Mouse (Mus musculus): ENCODE results near the gene Taok2.
A peak's percentile ranks its signal among the peaks of the same experiment; 100 is the strongest.
"Not testable (repeated sequence)": the region's sequence is repeated elsewhere in the genome, so short reads cannot be mapped to it uniquely, and the experiment has no call there.

The Taok2 gene

DNA sequence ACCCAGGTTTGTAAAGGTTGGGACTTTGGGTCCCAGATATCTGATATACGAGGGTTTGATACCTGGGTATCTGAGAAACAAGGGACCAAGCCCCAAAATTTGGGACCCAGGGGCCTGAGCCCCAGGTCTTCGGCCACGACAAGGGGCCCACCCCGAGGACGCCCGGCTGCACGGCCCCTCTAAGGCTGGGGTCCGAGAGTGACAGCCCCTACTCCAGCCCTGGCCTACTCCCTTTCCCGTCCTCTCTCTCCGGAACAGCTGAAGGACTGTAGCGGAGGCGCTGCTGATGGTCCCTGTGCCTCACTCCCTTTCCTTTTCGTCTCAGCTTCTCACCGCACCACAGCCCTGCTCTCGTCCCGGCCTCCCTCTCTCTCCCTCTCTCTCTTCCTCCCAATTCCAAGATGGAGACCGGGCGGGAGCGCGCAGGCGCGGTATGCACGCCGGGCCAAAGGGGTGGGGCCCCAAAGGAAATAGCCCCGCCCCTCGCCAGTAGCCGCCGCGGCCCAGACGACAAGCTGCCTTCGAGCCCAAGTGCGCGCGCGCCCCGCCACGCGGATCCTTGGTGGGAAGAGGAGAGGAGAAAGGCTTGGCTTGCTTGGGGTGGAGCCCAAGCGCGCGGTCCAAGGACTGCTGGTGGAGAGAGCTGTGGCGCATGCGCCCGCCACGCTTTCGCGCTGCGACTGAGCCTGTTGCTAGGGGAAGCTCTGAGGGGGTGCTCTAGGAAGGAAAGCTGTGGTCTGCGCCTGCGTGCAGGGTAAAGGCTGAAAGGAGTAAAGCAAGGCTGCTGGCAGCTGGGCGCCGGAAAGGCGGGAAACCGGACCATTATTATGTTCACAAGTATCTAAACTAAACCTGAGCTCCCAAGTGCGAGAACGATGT, at the start of gene Taok2:
Gene Taok2, minus strand, starts transcription at position 418 of the 879 bp plus-strand sequence.
- DNase-seq (ENCODE audit: low read depth, low spot score), result peak; percentile 94

DNA sequence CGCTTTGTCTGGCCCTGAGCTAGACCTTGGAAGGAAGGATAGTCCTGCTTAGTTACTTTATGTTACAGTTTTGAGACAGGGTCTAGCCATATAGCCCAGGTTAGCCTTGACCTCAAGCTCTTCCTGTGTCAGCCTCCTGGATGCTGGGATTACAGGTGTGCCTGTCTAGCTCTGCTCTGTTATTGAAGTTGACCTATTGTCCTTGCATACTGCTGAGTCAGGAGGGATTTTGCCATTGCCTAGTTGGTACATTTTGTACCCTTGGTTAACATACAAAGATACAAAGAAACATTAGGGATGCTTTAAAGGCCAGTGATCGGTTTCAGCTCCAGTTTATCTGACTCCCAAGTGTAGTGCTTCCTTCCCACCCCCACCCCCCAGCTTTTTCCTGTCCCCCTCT, 48.1 kb upstream of the Taok2 start:
- DNase-seq (ENCODE audit: low read depth, low spot score), result no peak

DNA sequence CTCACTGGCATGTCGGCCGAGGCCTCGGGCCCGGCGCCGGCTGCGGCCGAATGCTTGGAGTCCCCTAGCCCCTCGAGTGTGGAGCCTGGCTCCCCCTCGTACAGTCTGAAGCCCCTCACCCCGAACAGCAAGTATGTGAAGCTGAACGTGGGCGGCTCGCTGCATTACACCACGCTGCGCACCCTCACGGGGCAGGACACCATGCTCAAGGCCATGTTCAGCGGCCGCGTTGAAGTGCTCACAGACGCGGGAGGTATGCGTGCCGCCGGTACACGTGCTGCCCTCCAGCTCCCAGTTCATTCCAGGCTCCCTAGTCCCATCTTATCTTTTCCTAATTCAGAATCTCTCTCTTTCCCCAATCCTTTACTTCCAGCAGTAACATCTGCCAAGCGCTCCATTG, 44.5 kb upstream of the Taok2 start:
- no peak for DNase-seq (ENCODE audit: low read depth, low spot score)

DNA sequence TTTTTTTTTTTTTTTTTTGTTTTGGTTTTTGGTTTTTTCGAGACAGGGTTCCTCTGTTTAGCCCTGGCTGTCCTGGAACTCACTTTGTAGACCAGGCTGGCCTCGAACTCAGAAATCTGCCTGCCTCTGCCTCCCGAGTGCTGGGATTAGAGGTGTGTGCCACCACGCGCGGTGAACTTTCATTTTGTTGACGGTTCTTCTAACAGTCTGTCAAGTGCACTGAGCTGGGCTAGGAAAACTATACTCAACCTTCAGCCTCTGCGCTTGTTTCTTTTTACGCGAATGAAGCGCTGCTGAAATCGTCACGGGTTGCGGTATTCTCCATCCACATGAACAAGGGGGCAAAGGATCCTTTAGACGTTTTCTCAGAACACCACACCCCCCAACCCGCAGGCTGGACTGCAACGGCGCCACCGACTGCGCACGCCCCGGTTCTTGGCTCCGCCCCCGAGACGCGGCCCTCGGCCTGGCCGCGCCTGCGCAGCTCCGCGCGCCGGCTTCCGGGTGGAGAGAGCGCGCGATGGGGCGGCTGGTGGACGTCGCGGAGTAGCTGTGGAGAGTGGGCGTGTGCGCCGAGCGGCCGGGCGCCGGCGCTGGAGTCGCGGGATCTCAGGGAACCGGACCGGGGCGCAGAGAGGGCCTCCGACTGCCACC, 44.0 kb upstream of the Taok2 start, which contains the start of gene Kctd13:
Gene Kctd13, plus strand, starts transcription at position 496 of the 654 bp plus-strand sequence.
- DNase-seq (ENCODE audit: low read depth, low spot score), result peak; percentile 75

DNA sequence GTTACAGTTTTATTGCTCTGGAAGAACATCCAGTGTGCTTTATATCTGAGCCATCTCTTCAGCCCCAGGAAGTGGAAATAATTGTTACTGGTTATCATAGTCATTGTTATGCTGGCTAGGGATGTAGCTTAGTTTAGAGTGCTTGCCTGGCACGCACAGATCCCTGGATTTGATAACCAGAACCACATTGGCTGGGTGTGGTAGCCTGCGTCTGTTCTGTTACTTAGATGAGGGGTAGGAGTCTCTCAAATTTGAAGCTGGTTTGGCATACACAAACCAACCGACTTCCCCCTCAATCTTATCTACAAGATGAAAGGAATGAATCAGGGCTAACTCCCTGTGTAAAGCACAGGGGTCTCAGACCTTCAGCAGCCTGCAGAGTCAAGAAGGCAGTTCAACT, 41.8 kb upstream of the Taok2 start:
- no peak for DNase-seq (ENCODE audit: low read depth, low spot score)

DNA sequence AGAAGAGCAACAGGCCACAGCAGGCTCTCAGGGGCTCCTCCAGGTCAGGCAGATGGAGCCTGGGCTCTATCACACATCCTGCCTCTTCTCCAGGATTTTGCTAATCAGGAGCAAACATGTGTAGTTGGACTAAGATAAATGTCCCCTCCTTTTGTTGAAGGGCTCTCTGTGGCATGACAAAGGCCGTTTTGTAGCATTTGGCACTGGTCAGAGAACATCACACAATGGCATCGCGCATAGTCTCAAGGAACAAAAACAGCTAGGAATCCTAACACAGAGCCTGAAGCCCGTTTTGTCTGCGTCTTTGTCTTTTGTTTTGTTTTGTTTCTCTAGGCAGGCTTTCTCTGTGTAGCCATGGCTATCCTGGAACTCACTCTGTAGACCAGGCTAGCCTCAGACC, 39.5 kb upstream of the Taok2 start:
- DNase-seq (ENCODE audit: low read depth, low spot score), result no peak

DNA sequence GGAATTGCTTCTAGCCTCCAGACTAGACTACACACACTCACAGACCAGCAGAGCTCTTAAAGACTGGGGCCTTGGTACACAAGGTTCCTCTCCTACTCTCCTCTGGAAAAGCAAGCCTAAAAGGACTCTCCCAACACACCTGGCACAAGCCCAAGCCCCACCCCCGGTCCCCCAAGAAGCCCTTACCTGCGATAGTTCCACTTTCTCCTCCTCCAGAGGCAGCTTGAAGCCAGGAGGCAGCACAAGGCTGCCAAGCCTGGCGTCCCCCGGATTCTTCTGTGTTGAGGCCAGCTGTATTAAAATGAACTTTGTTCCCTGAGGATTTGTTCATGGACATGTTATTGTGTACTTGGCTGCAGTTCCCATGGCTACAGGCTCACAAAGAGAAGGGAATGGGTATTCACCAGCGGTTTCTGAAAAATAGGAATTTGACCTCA, 38.1 kb upstream of the Taok2 start, which contains the start of gene Tmem219:
Gene Tmem219, minus strand, starts transcription at position 294 of the 437 bp plus-strand sequence.
- DNase-seq (ENCODE audit: low read depth, low spot score), result no peak

DNA sequence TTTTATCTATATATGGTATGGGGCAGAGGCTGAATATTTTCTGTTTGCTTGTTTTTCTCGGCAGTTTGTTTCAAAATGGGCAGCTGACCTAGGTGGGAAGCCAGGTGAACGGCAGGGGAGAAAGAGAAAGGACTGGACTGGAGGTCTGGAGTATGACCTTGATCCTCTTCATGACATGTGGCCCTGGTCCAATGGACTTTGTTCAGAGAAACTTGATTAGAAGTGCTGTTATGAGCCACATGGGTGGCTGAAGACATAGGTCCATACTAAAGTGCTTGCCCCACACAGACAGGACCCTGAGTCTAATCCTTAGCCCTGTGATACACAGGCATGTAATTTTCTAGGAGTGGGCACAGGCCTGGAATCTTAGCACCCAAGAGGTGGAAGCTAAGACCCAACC, 37.1 kb upstream of the Taok2 start:
- DNase-seq (ENCODE audit: low read depth, low spot score), result no peak

DNA sequence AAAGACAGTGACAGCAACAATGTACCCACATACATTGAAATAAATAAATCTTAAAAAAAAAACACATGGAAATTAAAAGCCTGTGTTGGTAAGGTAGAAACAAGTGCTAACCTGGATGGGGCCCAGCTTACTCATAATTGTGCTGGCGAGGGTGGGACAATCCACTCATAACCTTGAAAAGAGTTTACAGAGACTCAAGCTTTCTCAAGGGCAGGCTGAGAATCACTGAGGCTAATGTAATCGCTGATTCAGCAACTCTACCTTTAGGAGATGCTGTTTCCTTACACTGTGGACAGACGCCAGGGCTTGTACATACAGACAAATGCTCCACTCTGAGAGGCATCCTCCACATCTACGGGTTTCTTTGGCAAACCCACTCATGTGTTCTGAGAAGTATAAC, 35.5 kb upstream of the Taok2 start:
- DNase-seq (ENCODE audit: low read depth, low spot score), result no peak

DNA sequence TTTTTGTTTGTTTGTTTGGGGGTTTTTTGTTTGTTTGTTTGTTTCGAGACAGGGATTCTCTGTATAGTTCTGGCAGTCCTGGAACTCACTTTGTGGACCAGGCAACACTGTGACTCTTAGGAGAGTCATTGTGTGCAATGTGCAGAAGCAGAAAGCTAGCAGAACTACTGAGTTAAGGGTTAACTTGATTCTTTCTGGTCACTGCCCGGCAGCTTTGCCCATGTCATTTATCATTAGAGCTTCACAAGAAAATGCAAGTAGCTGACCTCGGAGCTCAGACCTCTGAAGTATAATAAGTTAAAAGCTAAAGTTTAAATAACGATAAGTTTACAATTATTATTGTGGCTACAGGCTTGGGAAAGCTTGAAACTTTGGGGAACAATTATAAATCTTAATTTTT, 33.9 kb upstream of the Taok2 start:
- not testable (repeated sequence) for DNase-seq (ENCODE audit: low read depth, low spot score)

DNA sequence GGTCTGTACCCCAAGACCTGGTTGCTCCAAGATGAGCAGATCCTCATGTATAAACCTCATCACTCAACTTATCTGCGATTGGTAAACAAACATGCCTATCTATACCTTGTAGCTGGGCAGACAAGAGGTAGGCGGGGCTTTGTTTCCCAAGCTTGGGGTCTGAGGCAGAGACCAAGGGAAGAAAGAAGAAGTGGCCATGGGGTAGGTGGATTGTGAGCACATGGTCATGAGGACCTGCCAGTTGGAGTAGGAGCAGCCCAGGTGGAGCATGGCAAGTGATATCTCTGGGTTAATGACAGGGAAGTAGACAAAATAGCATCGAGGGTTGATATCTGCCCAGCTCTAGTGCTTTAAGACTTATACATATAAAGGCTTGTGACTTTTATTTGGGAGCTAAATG, 30.3 kb upstream of the Taok2 start:
- no peak for DNase-seq (ENCODE audit: low read depth, low spot score)

DNA sequence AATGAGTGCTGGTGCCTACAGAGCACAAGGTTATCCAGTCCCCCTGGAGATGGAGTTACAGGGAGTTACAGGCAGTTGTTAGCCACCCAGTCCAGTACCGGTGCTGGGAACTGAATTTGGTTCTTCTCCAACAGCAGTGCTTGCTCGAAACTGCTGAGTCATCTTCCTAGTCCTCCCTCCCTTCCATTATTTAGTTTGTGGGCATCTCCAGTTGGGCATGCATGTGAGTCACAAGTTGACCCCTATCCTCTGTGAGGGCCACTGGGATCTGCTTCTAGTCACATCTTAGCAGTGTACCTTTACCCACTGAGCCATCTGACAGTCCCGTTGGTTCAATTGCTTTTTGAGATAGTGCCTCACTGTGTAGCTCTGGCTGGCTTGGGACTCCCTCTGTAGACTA, 21.1 kb upstream of the Taok2 start:
- no peak for DNase-seq (ENCODE audit: low read depth, low spot score)

DNA sequence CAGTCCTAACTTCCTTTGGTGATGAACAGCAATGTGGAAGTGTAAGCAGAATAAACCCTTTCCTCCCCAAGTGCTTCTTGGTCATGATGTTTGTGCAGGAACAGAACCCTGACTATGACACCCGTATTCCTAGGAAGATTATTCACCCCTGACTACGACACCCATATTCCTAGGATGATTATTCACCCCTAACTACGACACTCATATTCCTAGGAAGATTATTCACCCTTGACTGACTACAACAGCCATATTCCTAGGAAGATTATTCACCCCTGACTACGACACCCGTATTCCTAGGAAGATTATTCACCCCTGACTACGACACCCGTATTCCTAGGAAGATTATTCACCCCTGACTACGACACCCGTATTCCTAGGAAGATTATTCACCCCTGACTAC, 15.3 kb upstream of the Taok2 start:
- not testable (repeated sequence) for DNase-seq (ENCODE audit: low read depth, low spot score)

DNA sequence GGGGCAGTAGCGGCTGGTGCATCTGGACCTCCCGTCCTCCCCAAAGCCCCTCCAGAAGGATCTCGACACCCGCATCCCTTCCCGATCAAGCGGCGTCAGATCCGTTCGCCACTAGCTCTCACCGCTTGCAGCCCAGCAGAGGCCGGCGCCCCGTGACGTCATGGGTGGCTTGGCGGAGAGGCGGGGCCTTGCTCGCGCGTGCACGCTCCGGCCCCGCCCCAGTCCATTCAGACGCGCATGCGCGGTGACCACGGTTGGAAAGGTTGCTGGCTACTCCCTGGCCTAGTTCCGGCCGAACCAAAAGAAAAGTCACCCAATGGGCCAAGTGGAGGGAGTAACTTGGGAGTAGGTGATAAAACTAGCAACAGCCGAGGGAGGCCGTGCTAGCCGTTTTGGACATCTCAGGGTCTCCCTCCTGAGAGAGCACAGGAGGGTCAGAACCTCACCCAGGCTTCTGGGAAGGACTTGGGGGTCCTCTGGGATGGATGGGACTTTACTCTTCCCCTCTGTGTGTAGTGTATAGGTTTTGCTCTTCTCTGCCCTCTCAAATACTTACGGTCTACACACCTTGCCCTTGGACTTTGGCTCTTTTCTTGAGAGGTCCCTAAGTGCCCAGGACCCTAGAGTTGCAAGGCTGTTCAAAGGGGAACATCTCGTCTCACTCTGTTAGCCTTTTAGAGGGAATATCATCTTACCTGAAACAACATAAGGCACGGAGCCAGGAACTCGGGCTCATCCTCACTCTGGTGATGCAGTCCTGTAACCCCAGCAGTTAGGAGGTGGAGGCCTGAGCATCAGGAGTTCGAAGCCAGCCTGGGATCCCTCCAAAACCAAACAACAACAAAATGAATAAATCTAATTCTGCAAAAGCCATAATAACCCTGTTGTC, 13.8 kb upstream of the Taok2 start:
- peak; percentile 75 for DNase-seq (ENCODE audit: low read depth, low spot score)

DNA sequence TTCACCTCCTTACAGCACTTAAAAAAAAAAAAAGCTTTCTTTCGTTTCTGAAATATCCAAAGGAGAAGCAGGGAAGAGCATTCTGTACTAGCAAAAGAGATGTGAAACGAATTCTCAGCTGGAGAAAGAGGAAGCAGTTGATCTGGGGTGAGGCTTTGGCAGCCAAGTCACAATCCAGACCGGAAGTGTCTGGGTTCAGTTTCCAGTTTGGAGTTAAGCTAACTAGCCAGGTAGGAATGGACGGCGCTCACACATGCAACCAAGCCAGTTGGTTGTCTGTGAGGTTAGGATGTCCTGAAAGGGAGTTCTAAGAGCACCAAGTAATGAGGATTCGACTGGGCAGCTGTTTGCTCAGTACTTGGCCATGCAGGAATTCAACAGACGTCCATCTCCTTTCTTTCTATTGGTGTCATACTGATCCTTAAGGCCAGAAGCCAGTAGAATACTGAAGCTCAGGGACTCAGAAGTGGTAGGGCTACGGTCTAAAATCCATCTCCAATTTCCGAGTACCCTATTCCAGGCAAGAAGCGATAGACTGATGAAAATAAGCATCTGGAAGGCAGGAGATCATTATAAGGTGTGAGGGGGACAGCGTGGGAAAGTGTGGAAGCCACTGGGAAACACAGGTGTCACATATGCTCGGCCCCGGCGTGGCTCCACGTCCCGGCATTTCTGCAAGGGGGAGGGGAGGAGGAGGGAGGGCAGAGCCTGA, 13.0 kb upstream of the Taok2 start:
- no peak for DNase-seq (ENCODE audit: low read depth, low spot score)

DNA sequence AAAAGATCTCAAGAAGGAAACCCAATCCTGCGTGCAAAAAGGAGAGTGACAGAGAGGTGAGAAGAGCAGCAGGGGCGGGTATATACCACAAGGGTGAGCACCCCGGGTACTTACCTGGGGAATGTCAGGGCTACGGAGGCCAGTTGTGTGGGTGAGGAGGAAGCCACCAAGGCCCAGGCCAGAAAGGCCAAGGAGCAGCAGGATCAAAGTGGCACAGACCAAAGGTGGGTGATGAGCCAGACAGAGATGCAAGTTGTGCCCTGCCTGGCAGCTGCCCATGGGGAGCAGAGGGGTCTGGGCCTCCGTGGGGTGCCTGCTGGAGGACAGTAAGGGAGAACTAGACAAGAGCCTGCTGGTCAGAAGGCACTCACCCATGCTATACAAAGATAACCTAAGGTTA, 12.4 kb upstream of the Taok2 start:
- DNase-seq (ENCODE audit: low read depth, low spot score), result no peak

DNA sequence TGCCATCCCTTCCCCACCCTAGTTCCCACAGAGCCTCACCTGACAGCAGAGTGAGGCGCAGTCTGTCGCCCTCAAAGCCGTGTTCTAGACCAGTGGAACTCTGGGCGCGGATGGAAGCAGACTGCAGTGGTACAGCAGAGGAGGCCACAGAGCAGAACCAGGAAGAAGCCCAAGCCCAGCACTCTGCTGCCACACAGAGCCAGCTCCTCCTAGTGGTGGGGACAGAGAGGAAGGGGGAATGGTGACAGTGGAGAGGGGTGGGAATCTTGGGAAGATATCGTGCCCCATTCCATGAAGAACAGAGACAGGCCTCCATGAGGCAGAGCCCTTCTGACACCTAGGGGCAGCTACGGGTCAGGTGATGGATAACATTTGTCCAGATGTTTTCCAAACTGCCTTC, 4.3 kb upstream of the Taok2 start:
- DNase-seq (ENCODE audit: low read depth, low spot score), result peak; percentile 24

DNA sequence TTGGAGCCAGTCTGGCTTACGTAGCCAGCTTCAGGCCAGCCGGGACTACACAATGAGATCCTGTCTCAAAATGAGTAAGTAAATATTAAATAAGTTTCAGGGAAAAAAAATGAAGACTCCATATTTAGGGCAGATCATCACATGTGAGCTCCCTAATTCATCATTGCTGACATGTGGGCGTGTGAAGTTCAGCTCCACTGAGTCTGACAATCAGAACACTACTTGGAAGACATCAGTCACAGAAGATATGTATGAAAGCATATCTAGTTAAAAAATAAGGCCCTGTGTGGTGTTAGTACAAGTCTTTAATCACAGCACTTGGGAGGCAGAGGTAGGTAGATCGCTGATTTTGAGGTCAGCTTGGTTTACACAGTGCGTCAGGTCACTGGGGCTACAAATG, 2.8 kb upstream of the Taok2 start:
- no peak for DNase-seq (ENCODE audit: low read depth, low spot score)

DNA sequence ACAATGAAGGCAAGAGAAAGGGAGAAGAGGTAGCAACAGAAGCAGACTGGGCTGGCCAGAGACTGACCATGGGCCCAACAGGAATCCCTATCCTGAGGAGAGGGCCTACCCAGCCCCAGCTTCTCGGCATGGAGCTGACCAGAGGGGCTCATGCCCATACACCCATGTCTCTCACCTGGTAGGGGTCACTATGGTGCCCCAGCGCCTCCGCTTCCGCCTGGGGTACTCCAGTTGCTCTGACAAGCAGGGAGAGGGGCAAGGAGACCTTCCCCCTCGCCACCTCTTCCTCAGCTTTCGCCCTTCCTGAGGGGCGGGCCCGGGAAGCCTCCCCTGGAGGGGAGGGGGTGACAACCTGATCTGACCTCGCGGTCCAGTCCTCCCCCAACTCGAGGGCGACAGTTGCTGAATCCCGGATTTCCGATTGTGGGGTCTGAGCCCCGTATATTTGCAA, 747 bp downstream of the Taok2 start:
- DNase-seq (ENCODE audit: low read depth, low spot score), result no peak

DNA sequence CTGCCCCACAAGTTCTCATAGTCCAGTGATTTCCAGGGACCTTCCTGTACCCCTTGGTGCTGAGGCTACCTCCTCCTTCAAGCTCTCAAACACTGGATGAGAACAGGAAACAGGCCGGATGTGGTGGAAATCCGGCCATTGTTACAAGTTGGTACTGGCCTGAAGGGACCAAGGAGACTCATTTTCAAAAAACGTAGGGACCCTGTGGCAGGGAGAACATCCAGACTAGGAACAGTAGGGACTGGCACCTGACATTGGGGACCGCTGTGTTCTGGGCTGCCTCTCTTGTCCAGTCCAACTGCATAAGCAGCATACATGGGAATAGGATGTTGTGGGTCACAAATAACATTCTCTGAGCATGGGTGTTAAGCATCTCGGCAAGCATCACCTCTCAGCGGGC, 3.5 kb downstream of the Taok2 start:
- no peak for DNase-seq (ENCODE audit: low read depth, low spot score)

DNA sequence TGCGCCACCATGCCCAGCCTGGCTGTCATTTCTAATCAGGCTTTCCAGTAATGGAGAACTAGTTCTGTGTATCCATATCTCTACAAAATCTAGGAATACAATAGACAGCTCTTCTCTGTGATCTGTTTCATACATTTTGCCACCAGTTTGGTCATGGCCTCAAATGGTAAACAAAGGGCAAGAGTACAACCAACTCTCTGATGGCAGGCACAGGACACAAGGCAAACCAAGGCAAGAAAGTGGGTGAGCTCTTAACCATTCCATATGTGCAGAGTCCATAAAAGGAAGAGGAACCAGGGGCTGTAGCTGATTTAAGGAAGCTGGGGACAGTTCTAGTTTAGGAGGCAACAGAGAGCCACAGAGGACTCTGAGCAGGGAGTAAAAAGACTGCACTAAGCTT, 7.3 kb downstream of the Taok2 start:
- no peak for DNase-seq (ENCODE audit: low read depth, low spot score)

Data from WW6 (cell line).